ENCODE assay signal across 9 mouse cellular contexts in the genomic region with DNA sequence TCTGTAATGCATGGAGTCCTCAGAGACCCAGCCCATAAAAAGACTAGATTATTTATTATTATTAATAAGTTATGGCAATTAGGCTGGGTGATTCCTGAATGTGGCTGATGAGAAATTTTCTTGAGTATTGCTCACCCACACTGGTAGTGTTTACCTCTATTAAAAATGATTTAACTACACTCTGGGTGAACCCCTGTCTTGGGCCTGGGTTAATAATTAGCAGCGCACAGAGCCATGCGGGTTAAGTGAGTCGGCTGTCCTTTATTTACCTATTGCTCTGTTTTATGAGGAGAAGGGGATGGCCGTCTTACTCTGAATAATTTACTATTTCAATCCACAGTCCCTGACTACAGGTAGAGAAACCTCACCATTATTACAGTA. TPM values are rescaled to one million over a fixed set of nuclear protein-coding genes. Genes with fewer than 3 reads are reported as not detected.
DNase-seq lines count a peak whose midpoint lies in the region; ATAC-seq lines count a peak whose summit lies in the region.
"Had no signal": no experiment of that assay in that cellular context is flagged by ENCODE, and none has a peak within 500 bp of the region (broad histone marks: within the 10 kb centered on the region; RNA-seq: fewer than 3 reads in every experiment).

No protein-coding gene starts in this region.

- H3K27me3 ChIP-seq in forebrain, embryonic 12.5 days: no peaks in the 10 kb centered on the region
- H3K27me3 ChIP-seq in forebrain, embryonic 13.5 days: no peaks in the 10 kb centered on the region
- H3K27me3 ChIP-seq in hindbrain, embryonic 11.5 days (ENCODE audit: control insufficient read depth, insufficient read depth, low read length): no peaks in the 10 kb centered on the region
- H3K27me3 ChIP-seq in kidney, embryonic 16.5 days (ENCODE audit: insufficient read depth, low read length): no peaks in the 10 kb centered on the region
- H3K27me3 ChIP-seq in liver, embryonic 16.5 days (ENCODE audit: control insufficient read depth, insufficient read depth, low read depth, low read length): no peaks in the 10 kb centered on the region
- H3K27me3 ChIP-seq: heart, embryonic 15.5 days had no signal

- peaks cover 14% of the 10 kb centered on the region for H3K4me1 ChIP-seq in forebrain, embryonic 12.5 days
- peaks cover 9% of the 10 kb centered on the region for H3K4me1 ChIP-seq in forebrain, embryonic 13.5 days
- peaks cover 8% of the 10 kb centered on the region; the same call in 1 of the 2 replicates for H3K4me1 ChIP-seq in hindbrain, embryonic 11.5 days (replicated peaks; ENCODE audit: control insufficient read depth, insufficient read depth, low read length)
- peaks cover 20% of the 10 kb centered on the region for H3K4me1 ChIP-seq in kidney, embryonic 16.5 days (ENCODE audit: insufficient read depth, low read length)
- no peaks in the 10 kb centered on the region; the same call in 1 of the 2 replicates for H3K4me1 ChIP-seq in liver, embryonic 16.5 days (ENCODE audit: control insufficient read depth, low read depth, low read length)

- no peak overlapping the region for H3K9ac ChIP-seq in forebrain, embryonic 12.5 days
- no peak overlapping the region for H3K9ac ChIP-seq in forebrain, embryonic 13.5 days
- H3K9ac ChIP-seq in hindbrain, embryonic 11.5 days (ENCODE audit: low read depth, low read length): no peak overlapping the region
- no peak overlapping the region for H3K9ac ChIP-seq in kidney, embryonic 16.5 days (replicated peaks; ENCODE audit: low read length)
- H3K9ac ChIP-seq in liver, embryonic 16.5 days (ENCODE audit: low read depth, low read length): no peak overlapping the region
- H3K9ac ChIP-seq: heart, embryonic 15.5 days had no signal

- no peak for DNase-seq in hindbrain, embryonic 11.5 days (ENCODE audit: low spot score)
- no peak for DNase-seq in B cell, adult 2 months
- DNase-seq in spleen, adult 12 weeks (ENCODE audit: low spot score): no peak
- no peak for DNase-seq in heart, adult 9 months (ENCODE audit: low spot score in 2 of 2)

- 65% methylated on average over 4 of the region's 4 CpGs for WGBS in forebrain, embryonic 12.5 days
- WGBS in forebrain, embryonic 13.5 days: 65% methylated on average over 4 of the region's 4 CpGs
- WGBS in hindbrain, embryonic 11.5 days: 67% methylated on average over 4 of the region's 4 CpGs
- WGBS in kidney, embryonic 16.5 days: 27% methylated on average over 4 of the region's 4 CpGs
- WGBS in liver, embryonic 16.5 days (ENCODE audit: insufficient replicate concordance): 63% methylated on average over 4 of the region's 4 CpGs

- peak; percentile 17; the same call in 1 of the 2 replicates for ATAC-seq in forebrain, embryonic 12.5 days (ENCODE audit: low FRiP score)
- ATAC-seq in forebrain, embryonic 13.5 days: no peak
- peak; percentile 60 for ATAC-seq in hindbrain, embryonic 11.5 days (ENCODE audit: low FRiP score)
- ATAC-seq in kidney, embryonic 16.5 days (ENCODE audit: low FRiP score, low TSS enrichment): peak; percentile 88
- peak; percentile 73 for ATAC-seq in liver, embryonic 16.5 days (ENCODE audit: low read depth)

- no peaks in the 10 kb centered on the region for H3K36me3 ChIP-seq in forebrain, embryonic 12.5 days (replicated peaks)
- H3K36me3 ChIP-seq in forebrain, embryonic 13.5 days (ENCODE audit: poor library complexity, severe bottlenecking): no peaks in the 10 kb centered on the region
- no peaks in the 10 kb centered on the region for H3K36me3 ChIP-seq in hindbrain, embryonic 11.5 days (ENCODE audit: control insufficient read depth, insufficient read depth, low read length)
- H3K36me3 ChIP-seq in kidney, embryonic 16.5 days (ENCODE audit: insufficient read depth, low read length): no peaks in the 10 kb centered on the region
- H3K36me3 ChIP-seq in liver, embryonic 16.5 days (ENCODE audit: control insufficient read depth, insufficient read depth): no peaks in the 10 kb centered on the region
- H3K36me3 ChIP-seq: heart, embryonic 15.5 days had no signal

- no peak overlapping the region for H3K27ac ChIP-seq in forebrain, embryonic 12.5 days
- no peak overlapping the region for H3K27ac ChIP-seq in forebrain, embryonic 13.5 days
- peak overlapping the region; percentile 78 for H3K27ac ChIP-seq in hindbrain, embryonic 11.5 days (ENCODE audit: low read depth, low read length)
- peak overlapping the region; percentile 89 for H3K27ac ChIP-seq in kidney, embryonic 16.5 days (ENCODE audit: low read length)
- peak overlapping the region; percentile 87 for H3K27ac ChIP-seq in liver, embryonic 16.5 days (ENCODE audit: low read length)
- H3K27ac ChIP-seq: heart, embryonic 15.5 days had no signal

- no peak overlapping the region for H3K4me2 ChIP-seq in forebrain, embryonic 12.5 days
- no peak overlapping the region for H3K4me2 ChIP-seq in forebrain, embryonic 13.5 days
- H3K4me2 ChIP-seq in hindbrain, embryonic 11.5 days (replicated peaks; ENCODE audit: low read depth, low read length): no peak overlapping the region
- peak overlapping the region; percentile 40; the same call in 1 of the 2 replicates for H3K4me2 ChIP-seq in kidney, embryonic 16.5 days (replicated peaks; ENCODE audit: low read depth, low read length)
- peak overlapping the region; percentile 48 for H3K4me2 ChIP-seq in liver, embryonic 16.5 days (ENCODE audit: low read depth, low read length)
- H3K4me2 ChIP-seq: heart, embryonic 15.5 days had no signal

- H3K4me3 ChIP-seq in forebrain, embryonic 12.5 days (replicated peaks): no peak overlapping the region
- no peak overlapping the region for H3K4me3 ChIP-seq in forebrain, embryonic 13.5 days
- no peak overlapping the region for H3K4me3 ChIP-seq in hindbrain, embryonic 11.5 days (ENCODE audit: low read depth, low read length)
- H3K4me3 ChIP-seq in kidney, embryonic 16.5 days (ENCODE audit: low read length): no peak overlapping the region
- H3K4me3 ChIP-seq in liver, embryonic 16.5 days (ENCODE audit: low read depth, low read length): no peak overlapping the region
- H3K4me3 ChIP-seq: heart, embryonic 15.5 days had no signal

- H3K9me3 ChIP-seq in forebrain, embryonic 12.5 days: no peaks in the 10 kb centered on the region
- no peaks in the 10 kb centered on the region for H3K9me3 ChIP-seq in forebrain, embryonic 13.5 days (replicated peaks)
- H3K9me3 ChIP-seq in hindbrain, embryonic 11.5 days (ENCODE audit: control insufficient read depth, low read length): no peaks in the 10 kb centered on the region
- H3K9me3 ChIP-seq in kidney, embryonic 16.5 days (ENCODE audit: low read length): no peaks in the 10 kb centered on the region
- H3K9me3 ChIP-seq in liver, embryonic 16.5 days (replicated peaks; ENCODE audit: control insufficient read depth, low read length): no peaks in the 10 kb centered on the region
- H3K9me3 ChIP-seq: heart, embryonic 15.5 days had no signal

RNA-seq across cellular contexts. Expression of a gene that starts 59.1 kb away (rescaled TPM):
- polyA plus RNA-seq in forebrain, embryonic 12.5 days (2016; fragmentation: Nextera tagmentation; extraction: Ambion mirVana): 16.7 and 23.9 TPM in 2 replicates
- polyA plus RNA-seq in forebrain, embryonic 13.5 days (2015; fragmentation: Nextera tagmentation; extraction: Ambion mirVana): 15.2 and 15.4 TPM in 2 replicates
- 30.6 and 42.2 TPM in 2 replicates for polyA plus RNA-seq in hindbrain, embryonic 11.5 days (2014; fragmentation: Nextera tagmentation; extraction: Ambion mirVana)
- 66.9 and 75.0 TPM in 2 replicates for polyA plus RNA-seq in kidney, embryonic 16.5 days (2015; fragmentation: Nextera tagmentation; extraction: Ambion mirVana)
- 7.2 and 7.4 TPM in 2 replicates for polyA plus RNA-seq in liver, embryonic 16.5 days (2015; fragmentation: Nextera tagmentation; extraction: Ambion mirVana)

Comparison
In these comparisons a context has a peak if more than half of its experiments do, and no peak if none do; other contexts are left out.
1. H3K27ac ChIP-seq: peak in hindbrain, embryonic 11.5 days (single experiment), kidney, embryonic 16.5 days (single experiment) and liver, embryonic 16.5 days (single experiment); none in forebrain, embryonic 12.5 days (single experiment) and forebrain, embryonic 13.5 days (single experiment).
2. H3K4me2 ChIP-seq: peak in kidney, embryonic 16.5 days (single experiment) and liver, embryonic 16.5 days (single experiment); none in forebrain, embryonic 12.5 days (single experiment), forebrain, embryonic 13.5 days (single experiment) and hindbrain, embryonic 11.5 days (single experiment).